Mouse (Mus musculus) heart, embryonic 14.5 days (tissue): Measurements from ENCODE around the gene Zbtb20. TPM values are rescaled to one million over a fixed set of nuclear protein-coding genes. Genes with fewer than 3 reads are reported as not detected.

Source experiments
- ATAC-seq: fragments of 200-750 bp; cut with Nextera tagmentation; 2 replicates; pipeline ENCODE4 v1.8.0; 2017; ENCODE audit warnings: low read depth, moderate TSS enrichment; ENCODE audit not compliant: insufficient number of reproducible peaks, insufficient read depth, low FRiP score
- H3K27ac ChIP-seq, 2 experiments: fragments of 200-500 bp in 1 of 2; fragments of 300-500 bp in 1 of 2; sonication (generic) in 1 of 2; replicated peaks in 1 of 2; 2 replicates each; pipeline ENCODE4 v1.5.1; 2012 to 2014; ENCODE audit warnings: low read depth in 2 of 2, low read length in 2 of 2, control low read depth in 1 of 2, mild to moderate bottlenecking in 1 of 2, mixed read lengths in 1 of 2; ENCODE audit not compliant: control insufficient read depth in 1 of 2, insufficient read depth in 1 of 2
- H3K27me3 ChIP-seq: fragments of 300-500 bp; sonication (generic); 2 replicates; pipeline ENCODE4 v1.6.1; 2014; ENCODE audit warnings: mild to moderate bottlenecking, low read length, control low read depth; ENCODE audit not compliant: control insufficient read depth, insufficient read depth
- H3K36me3 ChIP-seq: fragments of 300-500 bp; sonication (generic); 2 replicates; pipeline ENCODE4 v1.6.1; 2014; ENCODE audit warnings: mild to moderate bottlenecking, control low read depth, low read length, mixed read lengths; ENCODE audit not compliant: control insufficient read depth, insufficient read depth
- H3K4me1 ChIP-seq, 2 experiments: fragments of 200-500 bp in 1 of 2; fragments of 300-500 bp in 1 of 2; sonication (generic) in 1 of 2; 2 replicates each; pipeline ENCODE4 v1.6.1; 2012 to 2014; ENCODE audit warnings: low read length in 2 of 2, control low read depth in 1 of 2, mixed read lengths in 1 of 2; ENCODE audit not compliant: control insufficient read depth in 2 of 2, insufficient read depth in 2 of 2
- H3K4me2 ChIP-seq: fragments of 300-500 bp; sonication (generic); 2 replicates; pipeline ENCODE4 v1.6.1; 2014; ENCODE audit warnings: mild to moderate bottlenecking, low read length
- H3K4me3 ChIP-seq, 2 experiments: fragments of 200-500 bp in 1 of 2; fragments of 300-500 bp in 1 of 2; sonication (generic) in 1 of 2; 2 replicates each; pipeline ENCODE4 v1.5.1; 2012 to 2014; ENCODE audit warnings: low read length in 2 of 2, mild to moderate bottlenecking in 2 of 2, control low read depth in 1 of 2, low read depth in 1 of 2, moderate library complexity in 1 of 2; ENCODE audit not compliant: control insufficient read depth in 1 of 2, insufficient read depth in 1 of 2
- H3K9ac ChIP-seq: fragments of 300-500 bp; sonication (generic); 2 replicates; pipeline ENCODE4 v1.6.1; 2014; ENCODE audit warnings: mild to moderate bottlenecking, low read length
- H3K9me3 ChIP-seq: fragments of 300-500 bp; sonication (generic); 2 replicates; pipeline ENCODE4 v1.6.1; 2016; ENCODE audit warnings: low read length, control low read depth; ENCODE audit not compliant: control insufficient read depth
- WGBS: fragments of 180-500 bp; shearing (Covaris S2); extraction: QIAGEN DNeasy Blood & Tissue Kit; methylation state at CpG from one replicate; pipeline ENCODE4 v1.1.7; 2014; 5-methylcytosine and 5-hydroxymethylcytosine counted together
- polyA plus RNA-seq: library from polyadenylated mRNA; unstranded; fragments of >200 nt; fragmentation: Nextera tagmentation; extraction: Ambion mirVana; gene quantifications from 2 replicates; pipeline ENCODE4 v1.2.1, GENCODE M21; 2014

The Zbtb20 gene
- polyA plus RNA-seq, 1 experiment from 2014 or later = 50.3 TPM

DNA sequence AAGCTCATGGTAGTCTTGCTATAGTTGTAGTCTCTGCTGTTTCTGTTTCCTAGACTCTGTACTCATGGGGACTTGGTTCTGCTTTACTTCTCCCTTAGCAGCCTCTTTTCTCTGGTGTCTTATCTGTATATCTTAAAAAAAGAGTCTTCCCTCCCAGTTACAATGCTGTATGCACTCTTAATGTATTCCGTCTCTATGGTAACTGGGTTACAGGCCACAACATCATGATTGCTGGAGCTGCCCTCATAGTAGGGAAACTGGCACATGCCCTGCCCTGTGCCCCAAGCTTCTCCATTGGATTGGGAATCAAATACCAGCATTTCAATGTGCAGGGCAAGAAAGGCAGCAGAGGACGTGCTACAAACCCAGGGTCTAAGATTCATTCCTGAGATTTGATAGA lies 567.4 kb downstream of the Zbtb20 start:
- Histone ChIP-seq H3K4me3 (no peak overlapping the region), H3K27me3 (no peaks in the 10 kb centered on the region), H3K9ac (no peak overlapping the region), H3K4me2 (no peak overlapping the region), H3K27ac (no peak overlapping the region), H3K36me3 (no peaks in the 10 kb centered on the region), H3K9me3 (no peaks in the 10 kb centered on the region), H3K4me1 (peaks cover 6 to 27% of the 10 kb centered on the region in 2 experiments)
- ATAC-seq = no peak
- 76% methylated on average over 2 of the region's 2 CpGs for WGBS

DNA sequence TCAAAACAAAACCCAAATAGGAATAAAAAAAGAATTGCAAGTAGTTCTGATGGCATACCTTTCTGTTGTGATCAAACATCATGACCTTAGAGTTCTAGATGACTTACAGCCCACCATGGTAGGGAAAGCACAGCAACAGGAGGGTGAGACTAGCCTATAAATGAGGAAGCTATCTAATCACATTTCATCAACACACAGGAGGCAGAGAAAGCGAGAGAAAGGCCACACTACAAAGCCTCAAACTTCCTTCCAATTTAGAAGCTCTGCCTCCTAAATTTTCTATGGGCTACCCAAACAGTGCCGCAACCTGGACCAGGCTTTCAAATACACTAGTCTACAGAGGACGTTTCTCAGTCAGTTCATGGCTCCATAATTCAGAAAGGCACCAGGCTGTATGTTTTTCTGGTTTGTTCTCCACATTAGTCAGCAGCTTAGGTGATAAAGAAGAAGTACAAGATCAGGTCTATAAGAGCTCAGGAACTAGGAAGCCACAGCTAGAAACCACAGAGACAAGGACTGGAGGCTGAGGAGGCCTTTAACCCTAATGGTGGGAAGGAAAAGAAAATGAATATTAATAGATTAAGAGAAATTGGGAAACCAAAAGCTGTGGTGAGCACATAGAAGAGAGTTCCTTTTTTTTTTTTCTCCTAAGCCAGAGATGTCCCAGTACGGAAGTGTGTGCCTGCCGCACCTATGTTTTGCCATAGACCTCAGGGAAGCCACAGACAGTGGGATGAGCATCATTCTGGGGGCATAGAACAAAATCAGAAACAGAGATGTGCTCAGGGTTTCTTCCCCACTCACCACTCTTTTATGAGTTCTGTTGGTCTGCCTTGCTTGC lies 572.7 kb downstream of the Zbtb20 start:
- Histone ChIP-seq H3K27me3 (no peaks in the 10 kb centered on the region), H3K9me3 (no peaks in the 10 kb centered on the region), H3K4me1 (peaks cover 4 to 17% of the 10 kb centered on the region in 2 experiments), H3K4me3 (no peak overlapping the region), H3K4me2 (no peak overlapping the region), H3K27ac (no peak overlapping the region), H3K36me3 (no peaks in the 10 kb centered on the region), H3K9ac (no peak overlapping the region)
- ATAC-seq = no peak
- 86% methylated on average over 5 of the region's 5 CpGs for WGBS

DNA sequence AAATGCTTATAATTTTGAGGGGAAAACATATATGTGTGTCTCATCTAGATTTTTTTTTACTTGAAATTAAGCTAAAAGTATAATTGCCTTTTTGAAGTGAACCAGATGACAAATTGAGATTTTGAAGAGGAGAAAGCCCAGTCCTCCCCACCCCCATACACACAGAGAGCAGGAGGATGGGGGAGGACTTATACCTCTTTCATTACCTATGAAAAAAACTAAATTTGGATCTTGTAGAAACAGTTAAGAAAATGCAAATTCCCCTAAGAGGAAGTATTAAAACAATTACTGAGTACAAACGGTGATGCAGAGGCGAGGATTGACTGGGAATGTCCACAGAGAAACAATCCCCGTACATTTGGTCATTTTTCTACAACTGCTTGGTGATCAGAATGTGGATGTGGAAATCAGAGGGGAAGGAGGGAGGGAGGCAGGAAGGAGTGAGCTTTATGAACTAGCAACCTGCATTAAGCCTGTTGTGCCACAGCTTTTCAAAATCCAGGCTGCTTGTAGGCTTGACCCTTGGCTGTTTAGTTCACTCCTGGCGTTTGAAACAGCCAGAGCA lies 578.8 kb downstream of the Zbtb20 start:
- Histone ChIP-seq H3K9ac (no peak overlapping the region), H3K4me1 (peaks cover 0 to 10% of the 10 kb centered on the region in 2 experiments; a peak in 2 of 4 replicates), H3K9me3 (no peaks in the 10 kb centered on the region), H3K4me2 (no peak overlapping the region), H3K27me3 (no peaks in the 10 kb centered on the region), H3K36me3 (no peaks in the 10 kb centered on the region), H3K4me3 (no peak overlapping the region), H3K27ac (no peak overlapping the region)
- 75% methylated on average over 4 of the region's 4 CpGs for WGBS
- no peak for ATAC-seq

DNA sequence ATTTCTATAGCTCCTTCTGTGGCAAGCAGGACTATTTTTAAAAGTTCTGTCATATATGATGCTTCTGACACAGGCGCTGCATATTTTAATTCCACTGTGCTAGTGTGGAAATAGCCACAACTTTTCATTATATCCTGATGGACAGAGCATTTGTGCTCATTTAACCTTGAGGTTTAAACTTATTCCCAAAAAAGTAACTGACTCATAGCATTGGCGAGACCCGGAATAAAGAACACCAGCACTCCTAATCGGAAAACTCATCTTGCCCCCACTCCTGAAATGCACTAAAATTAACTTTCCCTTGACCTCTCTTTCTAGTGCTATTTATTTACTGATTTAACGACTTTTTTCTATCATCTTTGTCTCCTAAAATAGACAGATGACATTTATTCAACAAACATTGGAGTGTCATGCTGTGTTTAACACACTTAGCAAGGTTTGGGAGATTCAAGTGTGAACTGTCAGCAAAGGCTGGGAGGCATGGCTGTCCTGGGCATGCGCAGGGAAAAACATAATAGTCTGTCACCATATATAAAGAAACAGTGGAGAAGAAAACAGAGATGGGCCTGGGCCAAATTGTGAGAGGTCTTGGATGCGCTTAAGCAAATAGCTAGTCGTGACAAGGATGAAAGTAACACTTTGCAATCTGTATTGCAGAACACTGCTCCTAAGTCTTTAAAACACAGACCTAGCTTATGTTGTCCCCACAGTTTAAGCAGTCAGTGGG lies 580.9 kb downstream of the Zbtb20 start:
- Histone ChIP-seq H3K4me1 (peaks cover 0 to 10% of the 10 kb centered on the region in 2 experiments; a peak in 2 of 4 replicates), H3K4me2 (peak overlapping the region; percentile 3; the same call in 1 of the 2 replicates), H3K9me3 (no peaks in the 10 kb centered on the region), H3K4me3 (no peak overlapping the region), H3K27me3 (no peaks in the 10 kb centered on the region), H3K9ac (no peak overlapping the region), H3K27ac (peak overlapping the region; percentile 21 to 56; a peak in 3 of 4 replicates), H3K36me3 (no peaks in the 10 kb centered on the region)
- no peak for ATAC-seq
- WGBS = 45% methylated on average over 8 of the region's 8 CpGs

DNA sequence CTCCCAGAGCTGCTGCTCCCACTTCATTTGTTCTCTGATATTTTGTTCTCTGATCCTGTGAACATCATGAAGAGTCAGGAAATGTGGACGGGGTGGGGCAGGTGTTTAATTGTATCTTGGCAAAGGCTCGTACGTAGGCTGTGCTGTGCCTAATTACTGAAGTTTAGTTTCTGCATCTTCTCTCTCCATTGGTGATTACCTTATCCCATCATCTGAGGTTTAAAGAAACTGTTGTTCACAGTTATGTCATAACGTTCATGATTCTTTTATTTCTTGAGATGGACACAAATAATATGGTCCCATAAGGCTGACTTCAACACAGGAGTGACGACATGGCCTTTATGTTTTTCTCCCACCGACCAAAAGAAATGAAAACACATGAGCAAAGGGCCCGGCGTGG lies 582.1 kb downstream of the Zbtb20 start:
- 88% methylated on average over 8 of the region's 8 CpGs for WGBS
- ATAC-seq = no peak

DNA sequence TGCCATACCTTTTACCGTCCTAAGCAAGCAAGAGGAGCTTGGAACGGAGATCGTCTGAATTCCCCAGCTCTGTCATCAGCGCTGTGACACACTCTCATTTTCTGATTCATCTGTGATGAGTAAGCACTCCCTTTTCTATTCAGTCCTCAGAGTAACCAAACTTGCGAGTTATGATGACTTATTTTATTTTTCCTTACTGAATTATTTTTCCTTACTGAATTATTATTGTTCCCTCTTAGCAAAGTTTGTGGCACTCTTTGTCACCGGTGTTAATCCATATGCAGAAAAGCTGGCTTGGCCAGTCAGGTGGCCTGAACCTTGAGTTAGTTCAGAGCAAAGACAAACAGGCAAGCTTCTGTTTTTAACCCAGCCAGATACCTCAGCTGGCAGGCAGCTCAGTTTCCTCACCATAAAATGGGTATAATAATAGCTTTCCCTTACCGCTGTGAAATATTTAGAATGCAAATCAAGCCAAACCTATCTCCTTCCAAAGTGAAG lies 583.1 kb downstream of the Zbtb20 start:
- WGBS = 50% methylated on average over 7 of the region's 7 CpGs
- H3K27me3 ChIP-seq = no peaks in the 10 kb centered on the region
- H3K36me3 ChIP-seq = no peaks in the 10 kb centered on the region
- no peak overlapping the region for H3K9ac ChIP-seq
- H3K4me3 ChIP-seq = no peak overlapping the region
- ATAC-seq = no peak
- peaks cover 0 to 22% of the 10 kb centered on the region in 2 experiments; a peak in 3 of 4 replicates for H3K4me1 ChIP-seq
- no peak overlapping the region for H3K4me2 ChIP-seq
- no peaks in the 10 kb centered on the region for H3K9me3 ChIP-seq
- H3K27ac ChIP-seq = no peak overlapping the region

More for the DNA sequence above, 582.1 kb downstream of the Zbtb20 start:
- Histone ChIP-seq H3K9me3 (no peaks in the 10 kb centered on the region), H3K36me3 (no peaks in the 10 kb centered on the region), H3K4me1 (peaks cover 0 to 15% of the 10 kb centered on the region in 2 experiments; a peak in 3 of 4 replicates), H3K27me3 (no peaks in the 10 kb centered on the region), H3K9ac (no peak overlapping the region), H3K4me3 (no peak overlapping the region), H3K4me2 (no peak overlapping the region), H3K27ac (no peak overlapping the region)

DNA sequence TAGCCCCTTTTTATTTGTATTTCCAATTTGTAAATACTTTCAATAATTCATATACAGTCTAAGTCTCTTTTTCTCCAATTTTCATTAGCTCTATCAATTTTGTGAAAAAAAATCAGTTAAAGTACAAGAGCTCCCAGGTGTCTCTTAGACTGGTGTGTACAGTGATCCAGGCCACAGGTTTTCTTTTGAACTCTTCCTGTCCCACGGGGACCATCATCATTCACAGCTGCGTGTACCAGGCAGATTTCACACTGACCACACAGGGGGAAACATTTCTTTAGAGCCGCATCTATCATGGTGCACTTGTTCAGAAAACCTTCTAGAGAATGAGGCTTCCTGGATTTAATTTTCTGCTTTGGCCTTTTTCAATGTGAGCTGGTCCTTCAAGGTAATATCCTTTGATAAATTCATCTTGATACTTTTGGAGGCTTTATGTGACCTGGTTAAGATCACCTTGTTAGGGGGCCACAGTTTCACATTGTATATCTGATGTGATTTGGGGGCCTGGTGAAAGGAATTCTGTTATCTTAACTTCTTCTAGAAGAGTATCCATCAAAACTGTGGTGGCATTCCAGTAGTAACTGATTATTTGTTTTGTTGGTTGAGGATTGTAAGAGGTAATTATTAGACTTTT lies 586.2 kb downstream of the Zbtb20 start:
- no peak overlapping the region for H3K4me2 ChIP-seq
- H3K27ac ChIP-seq = no peak overlapping the region
- H3K36me3 ChIP-seq = no peaks in the 10 kb centered on the region
- H3K4me3 ChIP-seq = no peak overlapping the region
- no peak overlapping the region for H3K9ac ChIP-seq
- no peaks in the 10 kb centered on the region for H3K27me3 ChIP-seq
- no peaks in the 10 kb centered on the region for H3K9me3 ChIP-seq
- H3K4me1 ChIP-seq = peaks cover 11 to 37% of the 10 kb centered on the region in 2 experiments
- no peak for ATAC-seq
- WGBS = 86% methylated on average over 3 of the region's 3 CpGs
